Mouse (Mus musculus) adrenal gland, postnatal 36 days (tissue): ENCODE data around the gene Pick1. TPM values are rescaled to one million over a fixed set of nuclear protein-coding genes. Genes with fewer than 3 reads are reported as not detected.
"Not testable (repeated sequence)": the region's sequence is repeated elsewhere in the genome, so short reads cannot be mapped to it uniquely, and the experiment has no call there.

ENCODE experiments used
- DNase-seq, 2 experiments: peaks; one replicate each; pipeline ENCODE4 v3.0.0; 2021; ENCODE audit warnings: mixed read lengths in 1 of 2
- total RNA-seq, 2 experiments: library from RNA; stranded (reverse); gene quantifications; 2 replicates each; pipeline ENCODE4 v1.2.3; 2021

The Pick1 gene
- total RNA-seq, 2 experiments from 2014 or later = 17.7 to 18.1 TPM

DNA sequence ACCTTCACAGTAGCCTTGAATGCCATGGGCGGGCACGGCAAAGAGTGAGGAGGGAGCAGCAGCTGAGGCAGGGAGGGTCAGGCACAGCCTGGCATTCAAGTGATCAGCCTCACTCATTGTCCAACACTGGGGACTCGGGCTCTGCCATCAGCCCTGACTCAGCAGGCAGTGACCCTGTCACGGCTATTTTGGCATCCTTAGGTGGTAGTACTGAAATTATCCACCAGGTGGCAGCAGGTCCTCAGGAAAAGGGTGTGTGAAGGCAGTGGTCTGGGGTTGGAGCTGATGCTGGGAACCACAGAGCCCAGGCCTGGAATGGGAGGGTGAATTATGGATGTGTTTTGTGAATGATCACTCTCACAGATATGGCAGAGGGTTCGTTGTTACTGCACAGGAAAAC, 4.3 kb upstream of the Pick1 start:
- peak; percentile 89 to 90 for DNase-seq

DNA sequence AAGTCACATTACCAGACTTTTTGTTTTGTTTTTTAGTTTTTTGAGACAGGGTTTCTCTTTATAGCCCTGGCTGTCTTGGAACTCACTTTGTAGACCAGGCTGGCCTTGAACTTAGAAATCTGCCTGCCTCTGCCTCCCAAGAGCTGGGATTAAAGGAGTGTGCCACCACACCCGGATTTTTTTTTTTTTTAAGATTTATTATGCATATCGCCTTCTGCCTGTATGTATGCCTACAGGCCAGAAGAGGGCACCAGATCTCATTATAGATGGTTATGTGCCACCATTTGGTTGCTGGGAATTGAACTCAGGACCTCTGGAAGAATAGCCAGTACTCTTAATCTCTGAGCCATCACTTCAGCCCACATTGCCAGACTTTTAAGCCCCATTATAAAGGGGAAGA, 3.2 kb upstream of the Pick1 start:
- not testable (repeated sequence) for DNase-seq

DNA sequence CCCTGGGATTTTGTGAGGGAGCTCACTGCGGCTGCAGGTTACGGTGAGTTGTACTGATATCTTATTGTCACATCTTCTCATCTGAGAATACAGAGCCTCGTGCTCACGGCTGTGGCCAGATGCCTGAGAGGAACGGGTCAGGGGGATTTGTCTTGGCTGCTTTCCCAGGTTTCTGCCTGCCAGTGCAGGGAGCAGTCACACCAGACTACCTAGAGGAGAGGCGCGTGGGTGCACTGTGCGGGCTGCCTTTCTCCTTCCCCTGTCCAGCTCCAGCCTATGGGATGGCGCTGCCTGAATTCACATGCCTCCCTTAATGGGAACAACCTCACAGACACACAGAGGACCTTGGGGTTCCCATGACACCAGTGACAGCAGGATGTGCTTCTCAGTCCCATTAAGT, 6.3 kb downstream of the Pick1 start:
- no peak for DNase-seq

DNA sequence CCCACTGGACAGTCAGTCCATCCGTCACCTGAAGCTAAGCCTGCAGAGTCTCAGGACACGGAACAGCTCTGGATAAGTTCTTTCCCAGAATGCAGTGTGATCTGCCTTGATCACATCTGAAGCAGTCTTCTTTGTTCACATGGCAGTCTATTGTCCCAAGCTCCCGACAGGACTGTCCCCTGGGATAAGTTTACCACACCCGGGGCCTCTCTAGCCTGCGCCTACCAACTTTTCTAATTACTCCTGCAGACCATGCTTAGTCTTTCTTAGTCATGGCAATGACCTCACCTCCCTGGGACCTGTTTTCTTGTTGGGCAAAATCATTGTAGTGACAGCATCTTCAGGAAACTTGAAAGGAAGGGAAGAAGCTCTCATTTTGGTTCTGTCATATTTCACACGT, 9.1 kb downstream of the Pick1 start:
- DNase-seq = no peak

DNA sequence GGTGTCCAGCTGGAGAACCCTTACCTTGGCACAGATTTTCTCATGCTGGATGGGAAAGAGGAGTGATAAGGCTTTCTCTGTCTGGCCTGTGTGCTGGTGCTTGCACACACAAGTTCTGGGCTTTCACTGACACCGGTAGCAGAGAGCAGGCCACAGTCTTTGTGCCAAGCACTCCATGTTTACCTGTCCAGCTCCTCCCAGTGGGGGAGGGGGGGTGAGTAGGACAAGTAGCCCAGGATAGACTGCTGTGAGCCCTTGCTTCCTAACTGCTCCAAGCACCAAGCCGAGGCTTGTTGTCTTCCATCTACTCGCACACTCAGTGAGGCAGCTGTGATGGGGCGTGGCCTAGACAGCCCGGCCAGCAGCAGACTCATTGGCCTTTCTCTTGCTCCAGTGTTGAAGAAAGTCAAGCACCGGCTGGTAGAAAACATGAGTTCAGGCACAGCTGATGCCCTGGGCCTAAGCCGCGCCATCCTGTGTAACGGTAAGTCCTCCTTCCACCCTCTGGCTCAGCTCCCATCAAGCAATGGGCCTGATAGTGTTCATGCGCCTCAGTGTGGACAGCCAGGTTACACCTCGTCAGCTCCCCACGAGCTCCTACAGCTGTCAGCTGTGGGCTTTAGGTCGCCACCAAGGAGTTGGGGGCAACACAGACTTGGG, 13.7 kb downstream of the Pick1 start:
- DNase-seq = no peak

DNA sequence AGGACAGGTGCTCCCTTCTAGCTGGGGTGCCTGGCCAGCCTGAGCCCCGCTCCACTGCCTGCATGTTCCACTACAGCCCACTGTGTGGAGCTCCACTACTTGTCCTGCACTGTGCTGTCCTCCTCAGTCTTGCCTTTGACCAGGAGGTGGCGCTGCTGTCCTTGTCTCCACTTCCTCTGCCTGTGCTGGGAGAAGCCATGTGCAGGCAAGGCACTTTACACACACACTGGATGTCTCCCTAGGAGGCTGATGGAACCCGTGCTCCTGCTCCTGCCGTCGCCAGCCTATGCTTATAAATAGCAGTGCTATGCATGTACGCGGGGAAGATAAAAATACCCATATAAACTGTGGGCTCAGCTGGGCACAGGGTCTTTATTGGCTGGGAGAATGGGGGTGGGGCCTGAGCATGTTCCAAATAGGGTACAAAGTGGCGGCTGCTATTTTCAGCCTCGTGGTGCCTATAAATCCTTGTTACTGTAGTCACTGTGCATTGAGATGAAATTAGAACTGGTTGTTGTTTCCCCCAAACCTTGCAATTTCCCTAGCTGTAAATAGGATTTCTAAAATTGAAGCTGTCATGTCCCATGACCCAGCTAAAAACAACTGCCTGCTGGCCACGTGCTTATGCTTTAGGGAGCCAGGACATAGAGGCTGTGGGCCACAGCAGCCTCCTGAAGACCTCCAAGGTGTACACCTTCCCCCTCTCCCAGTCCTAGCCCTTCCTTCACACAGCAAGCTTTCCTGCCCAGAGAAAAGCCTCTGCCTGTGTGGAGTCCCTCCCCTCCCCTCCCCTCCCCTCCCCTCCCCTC, 14.5 kb downstream of the Pick1 start:
- DNase-seq = peak; percentile 95

DNA sequence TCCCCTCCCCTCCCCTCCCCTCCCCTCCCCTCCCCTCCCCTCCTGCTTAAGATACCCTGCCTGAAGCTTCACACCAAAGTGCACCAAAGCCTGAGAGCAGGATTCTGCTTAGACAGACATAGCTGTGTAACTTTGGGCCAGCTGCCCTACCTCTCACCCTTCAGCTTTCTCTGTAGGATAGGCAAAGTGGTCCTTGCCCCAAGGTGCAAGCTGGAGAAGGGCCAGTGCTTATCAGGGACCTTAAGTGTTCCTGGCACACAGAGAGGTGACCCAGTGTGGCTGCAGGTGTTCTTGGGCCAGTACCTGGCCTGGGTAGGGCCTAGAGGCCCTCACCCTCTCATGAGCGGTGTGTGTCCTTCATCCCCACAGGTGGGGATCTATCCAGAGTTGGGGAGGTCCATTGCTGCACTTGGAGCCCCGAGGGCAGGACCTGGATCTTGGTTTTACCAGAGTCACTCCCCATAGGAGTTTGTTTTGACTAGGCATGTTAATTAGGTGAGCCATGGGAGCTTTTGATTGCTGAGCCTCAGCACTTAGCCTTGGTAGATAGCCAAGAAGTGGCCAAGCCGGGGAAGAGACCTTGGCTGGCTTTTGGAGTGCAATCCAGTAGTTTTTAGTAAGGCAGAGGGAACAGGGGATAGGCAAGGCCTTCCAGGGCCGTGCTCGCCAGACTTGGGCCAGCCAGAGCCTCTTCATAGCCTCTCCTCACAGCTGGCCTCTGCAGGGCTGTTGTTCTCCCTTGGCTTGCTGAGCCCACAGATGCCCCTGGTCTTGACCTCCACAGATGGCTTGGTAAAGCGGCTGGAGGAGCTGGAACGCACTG, 15.3 kb downstream of the Pick1 start:
- peak; percentile 69 to 70 for DNase-seq

DNA sequence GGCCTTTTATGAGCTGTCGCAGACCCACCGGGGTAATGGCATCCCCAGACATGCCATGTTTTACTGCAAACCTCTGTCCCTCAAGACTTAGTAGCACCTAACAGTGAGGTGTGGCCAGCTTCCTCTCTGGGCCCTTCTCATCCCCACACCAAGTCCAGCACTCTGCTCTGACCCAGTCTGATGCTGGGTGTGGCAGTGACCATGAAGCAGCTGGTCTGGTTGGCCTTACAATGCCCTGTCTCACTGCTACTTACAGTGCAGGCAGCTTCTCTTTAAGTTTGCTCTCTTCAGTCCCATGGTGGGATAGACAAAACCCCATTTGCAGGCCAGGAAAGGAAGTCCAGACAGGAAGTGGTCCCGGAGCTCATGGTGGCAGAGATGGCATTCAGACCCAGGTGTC, 16.3 kb downstream of the Pick1 start:
- DNase-seq = no peak

DNA sequence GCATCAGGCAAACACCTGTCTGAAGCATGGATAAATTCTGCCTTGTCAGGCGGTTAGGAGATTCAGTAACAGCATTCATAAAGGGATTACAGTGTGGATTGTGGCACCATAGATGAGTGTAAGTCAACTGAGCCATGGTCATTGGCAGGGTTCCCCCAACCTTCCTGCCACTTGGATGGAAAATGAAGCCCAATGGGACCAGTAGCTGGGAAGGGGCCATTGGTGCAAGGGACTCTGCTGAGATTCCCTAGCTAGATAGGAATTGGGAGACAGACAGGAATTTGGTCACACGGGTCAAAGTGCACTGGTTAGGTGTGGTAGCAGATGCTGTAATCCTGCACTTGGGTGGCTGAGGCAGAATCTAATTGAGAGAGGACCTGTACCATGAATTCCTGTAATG, 21.3 kb downstream of the Pick1 start:
- no peak for DNase-seq

DNA sequence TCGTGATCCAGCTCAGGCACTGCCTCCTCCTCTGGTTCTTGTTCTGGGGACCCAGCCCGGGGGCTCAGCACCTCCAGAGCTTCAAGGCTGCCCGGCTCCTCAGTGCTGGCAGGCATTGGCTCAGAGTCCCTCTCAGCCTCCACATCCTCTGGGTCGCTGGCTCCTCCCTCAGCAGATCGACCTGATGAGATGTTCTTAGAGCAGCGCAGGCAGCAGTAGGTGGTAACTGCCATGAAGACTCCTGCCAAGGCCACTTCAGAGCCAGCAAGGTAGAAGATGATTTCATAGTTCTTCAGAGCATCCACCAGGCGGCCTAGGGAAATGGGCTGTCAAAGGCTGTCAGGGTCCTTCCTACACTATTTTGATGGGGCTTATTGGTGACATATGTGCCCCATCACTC, 22.2 kb downstream of the Pick1 start:
- DNase-seq = no peak

DNA sequence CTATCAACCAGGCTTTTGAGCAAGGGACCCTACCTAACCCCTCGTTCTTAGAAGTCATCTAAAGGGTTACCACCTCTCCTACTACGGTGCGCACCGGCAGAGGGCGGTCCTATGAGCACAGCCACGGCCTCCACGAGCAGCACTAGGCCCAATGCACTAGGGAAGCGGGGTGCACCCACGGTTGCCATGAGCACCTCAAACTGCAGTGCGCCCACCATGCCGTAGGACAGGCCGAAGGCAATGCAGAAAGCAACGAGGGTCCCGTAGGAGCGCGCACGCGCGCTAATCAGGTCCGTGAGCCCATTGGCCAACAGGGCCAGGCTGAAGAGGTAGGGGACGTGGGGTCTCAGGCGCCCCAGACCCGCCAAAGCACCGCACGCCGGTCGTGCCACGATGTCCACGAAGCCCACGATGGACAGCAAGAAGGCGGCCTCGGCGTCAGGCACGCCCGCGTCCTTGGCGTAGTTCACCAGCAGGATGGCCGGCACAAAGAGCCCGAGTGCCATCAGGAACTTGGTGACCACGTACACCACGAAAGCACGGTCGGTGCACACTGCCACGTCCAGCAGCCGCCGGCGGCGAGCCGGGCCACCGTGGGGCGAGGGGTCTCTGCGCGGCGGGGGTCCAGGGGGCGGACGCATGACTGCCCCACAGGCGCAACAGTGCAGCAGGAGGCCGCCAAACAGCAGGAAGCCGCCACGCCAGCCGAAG, 23.0 kb downstream of the Pick1 start:
- peak; percentile 23 to 27 for DNase-seq

DNA sequence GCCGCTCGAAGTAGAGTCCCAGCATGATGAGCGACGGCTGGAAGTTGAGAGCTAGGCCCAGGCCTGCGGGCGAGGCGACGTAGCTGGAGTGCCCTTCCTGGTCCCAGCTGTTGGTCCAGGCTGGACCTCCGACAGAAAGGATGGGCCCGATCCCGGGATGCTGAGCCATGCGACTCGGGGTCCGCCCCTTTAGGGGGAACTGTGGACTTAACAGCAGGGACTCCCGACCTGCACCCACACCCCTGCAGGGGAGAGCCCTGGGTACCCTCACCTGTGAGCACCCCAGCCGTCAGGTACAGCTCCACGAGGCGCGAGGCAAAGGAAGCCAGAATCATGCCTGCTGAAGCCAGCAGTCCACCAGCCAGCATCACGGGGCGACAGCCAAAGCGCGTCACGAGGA, 23.6 kb downstream of the Pick1 start:
- no peak for DNase-seq

DNA sequence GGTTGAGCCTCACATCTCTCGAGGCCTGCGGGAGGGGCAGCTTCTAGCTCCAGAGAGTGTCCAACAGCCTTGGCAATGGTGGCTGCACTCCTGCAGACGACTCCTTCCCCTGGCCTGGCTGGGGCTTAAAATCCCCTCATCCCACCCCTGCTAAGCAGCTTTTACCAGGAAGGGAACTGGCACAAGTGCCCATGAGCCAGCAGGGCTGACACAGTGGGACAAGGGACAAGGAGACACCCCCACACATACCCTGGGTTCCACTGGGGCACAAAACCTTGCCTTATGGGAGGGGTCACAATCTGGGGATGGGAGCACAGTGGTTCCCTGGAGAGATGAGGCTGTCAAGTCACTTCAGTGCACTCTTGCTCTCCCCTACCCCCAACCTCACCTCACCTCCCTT, 25.7 kb downstream of the Pick1 start, which contains the start of gene Slc16a8:
Gene Slc16a8 (minus strand): TSS at position 101 of the 400 bp plus-strand sequence.
- no peak for DNase-seq

DNA sequence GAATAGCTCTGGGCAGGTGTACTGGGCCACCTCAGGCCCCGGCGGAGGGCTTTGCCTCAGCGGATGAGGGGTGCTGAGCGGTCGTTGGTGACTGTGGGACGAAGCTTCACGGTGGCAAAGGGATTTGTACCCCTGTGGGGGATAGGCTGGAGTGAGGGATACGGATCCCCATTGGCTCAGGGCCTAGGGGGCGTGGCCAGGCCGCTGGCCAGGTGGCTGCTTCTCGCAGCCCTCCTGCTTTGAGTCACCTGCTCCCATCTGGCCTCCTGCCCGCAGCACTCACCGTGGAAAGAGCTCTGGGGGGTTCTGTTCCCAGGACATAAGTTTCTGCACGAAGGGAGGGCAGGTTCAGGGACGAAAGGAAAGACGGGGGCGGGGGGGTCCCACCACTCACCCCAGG, 29.5 kb downstream of the Pick1 start:
- no peak for DNase-seq

DNA sequence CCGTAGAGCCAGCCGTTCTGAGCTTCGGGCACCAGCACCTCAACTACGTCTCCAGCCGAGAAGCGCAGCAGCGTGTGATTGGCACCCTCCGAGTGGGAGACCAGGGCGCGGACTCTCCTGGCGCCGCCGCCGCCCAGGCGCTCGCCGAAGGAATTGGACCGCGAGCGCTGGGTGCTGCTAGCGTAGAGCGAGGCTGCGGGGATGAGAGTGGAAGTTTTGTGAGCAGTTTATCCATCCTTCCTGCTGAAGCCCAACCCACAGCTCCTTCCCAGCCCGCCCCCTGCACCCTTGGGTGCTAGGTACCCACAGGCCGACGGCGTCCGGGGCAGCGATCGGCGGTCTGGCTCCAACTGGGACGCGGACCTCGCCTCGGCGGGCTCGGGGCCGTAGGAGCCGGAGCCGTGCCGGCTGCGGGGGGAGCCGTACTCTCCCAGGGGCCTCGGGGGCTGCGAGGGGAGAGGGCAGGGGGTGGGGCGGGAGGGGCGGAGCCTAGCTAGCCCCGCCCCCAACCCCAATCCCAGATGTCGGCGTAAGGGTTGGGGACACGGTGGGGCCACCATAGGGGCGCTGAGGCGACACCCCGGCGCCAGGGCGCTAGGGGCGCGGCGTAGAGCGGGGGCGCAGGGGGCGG, 32.2 kb downstream of the Pick1 start:
- DNase-seq = peak; percentile 39 to 57

DNA sequence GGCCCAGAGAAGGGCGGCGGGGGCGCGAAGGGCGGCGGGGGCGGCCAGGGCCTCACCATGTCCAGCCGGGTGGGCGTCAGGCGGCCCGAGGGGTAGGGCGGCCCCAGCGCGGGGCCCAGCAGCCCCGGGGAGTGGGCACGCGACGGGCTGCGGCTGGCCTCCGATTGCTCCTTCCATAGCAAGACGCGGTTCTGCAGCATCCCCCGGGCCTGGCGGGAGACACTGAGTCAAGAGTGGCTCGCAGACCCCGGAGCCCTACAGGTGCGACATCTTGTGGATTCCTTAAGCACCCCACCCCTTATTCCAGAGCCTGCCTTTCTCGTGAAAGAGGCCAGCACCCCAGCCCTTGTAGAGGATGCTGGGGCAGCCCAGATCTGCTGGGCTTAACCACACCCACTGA, 32.8 kb downstream of the Pick1 start:
- DNase-seq = no peak

DNA sequence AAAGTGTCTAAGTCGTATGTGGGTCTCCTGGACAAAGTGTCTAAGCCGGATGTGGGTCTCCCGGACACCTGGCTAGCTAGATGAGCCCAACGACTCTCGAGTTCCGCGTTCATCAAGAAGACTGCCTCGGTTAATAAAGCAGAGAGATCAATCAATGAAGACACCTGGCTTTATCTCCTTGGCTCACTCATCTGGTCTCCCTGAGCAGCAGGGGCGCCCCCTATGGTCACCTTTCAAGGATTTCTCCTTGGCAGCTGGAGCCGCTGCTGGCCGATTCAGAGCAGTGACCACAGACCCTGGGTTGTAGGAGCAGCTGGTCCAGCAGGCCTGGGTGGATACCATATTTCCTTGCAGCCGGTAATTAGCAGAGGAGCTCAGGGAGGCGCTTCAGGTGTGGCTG, 33.4 kb downstream of the Pick1 start:
- DNase-seq = peak; percentile 49 to 55

DNA sequence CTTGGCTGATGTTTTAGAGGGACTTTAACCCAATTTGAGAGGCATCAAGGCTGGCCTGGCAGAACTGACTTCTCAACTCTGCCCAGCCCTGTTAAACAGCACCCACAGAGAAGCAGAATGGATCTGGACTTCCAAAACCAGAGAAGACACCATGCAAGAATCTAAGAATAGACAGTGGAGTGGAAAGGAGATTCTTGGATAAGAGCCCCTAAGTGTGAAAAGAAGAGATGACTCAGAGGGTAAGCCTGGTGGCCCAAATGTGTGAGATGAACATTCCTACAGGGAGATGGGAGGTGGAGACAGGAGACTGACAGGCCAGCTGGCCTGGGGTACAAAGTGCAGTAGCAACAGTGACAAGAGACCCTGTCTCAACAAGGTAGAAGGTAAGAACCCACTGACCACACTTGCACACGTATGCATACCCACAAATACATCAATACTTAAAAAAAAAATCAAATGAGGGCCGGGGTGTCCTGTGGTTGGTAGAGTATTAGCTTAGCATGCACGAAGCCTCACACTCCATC, 33.9 kb downstream of the Pick1 start:
- no peak for DNase-seq

DNA sequence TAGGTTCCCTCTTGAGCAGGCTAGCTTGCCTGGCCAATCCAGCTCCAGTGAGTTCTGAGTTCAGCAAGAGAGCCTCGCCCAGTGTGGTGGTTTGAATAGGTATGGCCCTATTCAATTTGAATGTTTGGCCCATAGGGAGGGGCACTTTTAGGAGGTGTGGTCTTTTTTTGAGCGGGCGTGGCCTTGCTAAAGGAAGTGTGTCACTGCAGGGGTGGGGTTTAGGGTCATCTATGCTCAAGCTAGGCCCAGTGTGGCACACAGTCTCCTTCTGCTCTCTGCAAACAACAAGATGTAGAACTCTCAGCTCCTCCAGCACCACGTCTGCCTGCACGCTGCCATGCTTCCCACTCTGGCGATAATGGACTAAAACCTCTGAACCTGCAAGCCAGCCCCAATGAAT, 34.8 kb downstream of the Pick1 start:
- DNase-seq = no peak

DNA sequence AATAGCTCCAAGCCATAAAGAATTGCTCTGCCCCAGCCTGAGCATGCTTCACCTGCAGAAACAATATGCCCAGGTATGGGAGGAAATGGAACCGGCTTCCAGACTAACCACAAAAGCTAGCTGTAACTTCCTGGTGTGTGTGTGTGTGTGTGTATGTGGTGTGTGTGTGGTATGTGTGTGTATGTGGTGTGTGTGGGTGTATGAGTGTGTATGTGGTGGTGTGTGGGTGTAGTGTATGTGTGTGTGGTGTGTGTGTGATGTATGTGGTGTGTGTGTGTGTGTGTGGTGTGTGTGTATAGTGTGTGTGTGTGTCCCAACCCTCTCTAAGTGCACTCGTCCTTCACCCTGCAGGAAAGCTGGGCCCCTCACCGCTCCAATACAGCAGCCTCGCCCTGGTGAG, 36.4 kb downstream of the Pick1 start:
- no peak for DNase-seq

DNA sequence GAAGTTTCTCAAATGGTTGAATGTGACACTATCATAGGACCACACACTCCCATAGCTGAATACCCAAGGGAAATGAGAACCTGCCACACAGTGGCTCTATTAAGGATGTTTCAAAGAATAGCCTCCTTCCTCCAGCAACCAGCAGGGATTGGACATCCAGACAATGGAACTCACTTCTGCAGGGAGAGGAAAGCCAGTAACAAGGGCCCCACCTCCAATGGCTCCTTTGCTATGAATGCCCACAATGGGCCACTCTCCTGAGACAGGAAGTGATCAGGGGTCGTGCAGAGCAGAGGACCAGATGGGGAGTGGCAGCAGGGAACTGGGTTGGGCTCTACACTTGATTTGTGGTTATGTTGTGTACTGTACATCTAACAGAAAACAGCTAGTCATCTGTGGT, 39.5 kb downstream of the Pick1 start:
- DNase-seq = no peak
